Mouse (Mus musculus): ENCODE data around the gene 4931406P16Rik.

GRCm38 (mm10) chr7:34213281-34213680 lies 100.1 kb downstream of the 4931406P16Rik start:
- TF ChIP-seq CTCF (IDR thresholded peaks at IDR 0.05; ENCODE audit: extremely low read depth, insufficient read depth, low read length) (no peak), POLR2A (IDR thresholded peaks at IDR 0.05; ENCODE audit: extremely low read depth, insufficient read depth, low read length) (no peak)
